Mouse (Mus musculus) neural tube, embryonic 10.5 days (tissue): ENCODE results near the gene Bdnf.

Experiments used
- DNase-seq: peaks from one replicate; pipeline ENCODE4 v3.0.0-alpha.2; 2017; ENCODE audit warnings: low spot score; ENCODE audit errors: extremely low spot score

Bdnf gene

GRCm38 (mm10) chr2:109674532-109674931 is at the start of gene Bdnf:
Gene Bdnf (plus strand): TSS chr2:109674700.
- DNase-seq, result no peak

- no peak for DNase-seq
Measured at GRCm38 (mm10) chr2:109626864-109627263, 47.6 kb upstream of the Bdnf start.

- peak; percentile 56 for DNase-seq
Measured at GRCm38 (mm10) chr2:109673509-109674455, 718 bp upstream of the Bdnf start.

- no peak for DNase-seq
Measured at GRCm38 (mm10) chr2:109675051-109675450, 551 bp downstream of the Bdnf start.

- peak; percentile 82 for DNase-seq
Measured at GRCm38 (mm10) chr2:109675973-109676617, 1.6 kb downstream of the Bdnf start.

- DNase-seq, result no peak
Measured at GRCm38 (mm10) chr2:109676618-109676974, 2.1 kb downstream of the Bdnf start.

GRCm38 (mm10) chr2:109677221-109678089 is 3.0 kb downstream of the Bdnf start:
- DNase-seq, result peak; percentile 65

- peak; percentile 84 for DNase-seq
Measured at GRCm38 (mm10) chr2:109678090-109678409, 3.5 kb downstream of the Bdnf start.

- DNase-seq, result peak; percentile 15
Measured at GRCm38 (mm10) chr2:109678454-109678853, 4.0 kb downstream of the Bdnf start.

- DNase-seq, result no peak
Measured at GRCm38 (mm10) chr2:109679446-109679845, 4.9 kb downstream of the Bdnf start.

- no peak for DNase-seq
Measured at GRCm38 (mm10) chr2:109681071-109681470, 6.6 kb downstream of the Bdnf start.

- no peak for DNase-seq
Measured at GRCm38 (mm10) chr2:109688661-109689060, 14.2 kb downstream of the Bdnf start.

- DNase-seq, result peak; percentile 28
Measured at GRCm38 (mm10) chr2:109692266-109693177, 18.0 kb downstream of the Bdnf start.

- peak; percentile 79 for DNase-seq
Measured at GRCm38 (mm10) chr2:109693178-109694115, 18.9 kb downstream of the Bdnf start.

GRCm38 (mm10) chr2:109694116-109694837 is 19.8 kb downstream of the Bdnf start:
- DNase-seq, result peak; percentile 75

GRCm38 (mm10) chr2:109694838-109695225 is 20.3 kb downstream of the Bdnf start:
- DNase-seq, result peak; percentile 88

- DNase-seq, result no peak
Measured at GRCm38 (mm10) chr2:109697151-109697550, 22.7 kb downstream of the Bdnf start.

- DNase-seq, result no peak
Measured at GRCm38 (mm10) chr2:109700291-109700690, 25.8 kb downstream of the Bdnf start.

GRCm38 (mm10) chr2:109703588-109703987 is 29.1 kb downstream of the Bdnf start:
- no peak for DNase-seq
